Mouse (Mus musculus) lung, embryonic 16.5 days (tissue): ENCODE results near the gene Dscaml1. TPM values are rescaled to one million over a fixed set of nuclear protein-coding genes. Genes with fewer than 3 reads are reported as not detected.

Experiments
- ATAC-seq: fragments of 200-750 bp; cut with Nextera tagmentation; 2 replicates; pipeline ENCODE4 v1.8.0; 2017; ENCODE audit warnings: low read depth, mild to moderate bottlenecking, moderate library complexity
- H3K27ac ChIP-seq: fragments of 300-500 bp; sonication (generic); 2 replicates; pipeline ENCODE4 v1.5.1; 2014; ENCODE audit warnings: mild to moderate bottlenecking, control low read depth, low read length
- H3K27me3 ChIP-seq: fragments of 300-500 bp; sonication (generic); 2 replicates; pipeline ENCODE4 v1.6.1; 2014; ENCODE audit warnings: low read depth, low read length, mixed read lengths; ENCODE audit not compliant: control insufficient read depth, insufficient read depth
- H3K36me3 ChIP-seq: fragments of 300-500 bp; sonication (generic); 2 replicates; pipeline ENCODE4 v1.6.1; 2014; ENCODE audit warnings: low read length; ENCODE audit not compliant: control insufficient read depth, insufficient read depth
- H3K4me1 ChIP-seq: fragments of 300-500 bp; sonication (generic); replicated peaks from 2 replicates; pipeline ENCODE4 v1.6.1; 2014; ENCODE audit warnings: low read length, mixed read lengths; ENCODE audit not compliant: control insufficient read depth, insufficient read depth
- H3K4me2 ChIP-seq: fragments of 300-500 bp; sonication (generic); 2 replicates; pipeline ENCODE4 v1.6.1; 2014; ENCODE audit warnings: low read depth, low read length, control low read depth
- H3K4me3 ChIP-seq: fragments of 300-500 bp; sonication (generic); 2 replicates; pipeline ENCODE4 v1.5.1; 2014; ENCODE audit warnings: mild to moderate bottlenecking, low read length, control low read depth
- H3K9ac ChIP-seq: fragments of 300-500 bp; sonication (generic); 2 replicates; pipeline ENCODE4 v1.6.1; 2014; ENCODE audit warnings: low read length, control low read depth
- H3K9me3 ChIP-seq: fragments of 300-500 bp; sonication (generic); 2 replicates; pipeline ENCODE4 v1.6.1; 2016; ENCODE audit warnings: low read length; ENCODE audit not compliant: control insufficient read depth
- WGBS: fragments of 180-500 bp; shearing (Covaris S2); extraction: QIAGEN DNeasy Blood & Tissue Kit; methylation state at CpG from one replicate; pipeline ENCODE4 v1.1.7; 2014; 5-methylcytosine and 5-hydroxymethylcytosine counted together
- polyA plus RNA-seq: library from polyadenylated mRNA; unstranded; fragments of >200 nt; fragmentation: Nextera tagmentation; extraction: Ambion mirVana; gene quantifications from 2 replicates; pipeline ENCODE4 v1.2.1, GENCODE M21; 2015

The Dscaml1 gene
- polyA plus RNA-seq, 1 experiment from 2014 or later, result 0.18 TPM

- 34% methylated on average over 33 of the region's 33 CpGs for WGBS
- H3K36me3 ChIP-seq, result no peaks in the 10 kb centered on the region
- no peaks in the 10 kb centered on the region for H3K27me3 ChIP-seq
- peak overlapping the region; percentile 55 for H3K4me2 ChIP-seq
- H3K9ac ChIP-seq, result 0 out of 2 replicates have a peak overlapping the region, but pooled peaks have one; percentile 8
- 0 out of 2 replicates have a peak, but pooled peaks cover 4% of the 10 kb centered on the region for H3K4me1 ChIP-seq
- H3K9me3 ChIP-seq, result no peaks in the 10 kb centered on the region
- peak; percentile 76 for ATAC-seq
- peak overlapping the region; percentile 33 for H3K4me3 ChIP-seq
- no peak overlapping the region for H3K27ac ChIP-seq
Observed at GRCm38 (mm10) chr9:45407706-45408675, 18.4 kb upstream of the Dscaml1 start.

GRCm38 (mm10) chr9:45410193-45410592 is 16.2 kb upstream of the Dscaml1 start:
- Histone ChIP-seq H3K4me3 (no peak overlapping the region), H3K9ac (no peak overlapping the region), H3K4me1 (0 out of 2 replicates have a peak, but pooled peaks cover 4% of the 10 kb centered on the region), H3K36me3 (no peaks in the 10 kb centered on the region), H3K9me3 (no peaks in the 10 kb centered on the region), H3K27me3 (no peaks in the 10 kb centered on the region), H3K27ac (no peak overlapping the region), H3K4me2 (no peak overlapping the region)
- WGBS, result 53% methylated on average over 5 of the region's 5 CpGs
- ATAC-seq, result no peak

GRCm38 (mm10) chr9:45410614-45411013 is 15.8 kb upstream of the Dscaml1 start:
- WGBS, result 73% methylated on average over 2 of the region's 2 CpGs
- Histone ChIP-seq H3K9ac (no peak overlapping the region), H3K4me2 (no peak overlapping the region), H3K27me3 (no peaks in the 10 kb centered on the region), H3K4me1 (0 out of 2 replicates have a peak, but pooled peaks cover 4% of the 10 kb centered on the region), H3K9me3 (no peaks in the 10 kb centered on the region), H3K27ac (no peak overlapping the region), H3K36me3 (no peaks in the 10 kb centered on the region), H3K4me3 (no peak overlapping the region)
- ATAC-seq, result no peak

GRCm38 (mm10) chr9:45411111-45411510 is 15.3 kb upstream of the Dscaml1 start:
- WGBS, result 66% methylated on average over 3 of the region's 3 CpGs
- H3K9ac ChIP-seq, result no peak overlapping the region
- ATAC-seq, result no peak
- H3K4me1 ChIP-seq, result 0 out of 2 replicates have a peak, but pooled peaks cover 4% of the 10 kb centered on the region
- H3K4me3 ChIP-seq, result no peak overlapping the region
- H3K4me2 ChIP-seq, result no peak overlapping the region
- H3K27me3 ChIP-seq, result no peaks in the 10 kb centered on the region
- H3K9me3 ChIP-seq, result no peaks in the 10 kb centered on the region
- no peak overlapping the region for H3K27ac ChIP-seq
- no peaks in the 10 kb centered on the region for H3K36me3 ChIP-seq

- Histone ChIP-seq H3K4me3 (no peak overlapping the region), H3K36me3 (no peaks in the 10 kb centered on the region), H3K4me2 (peak overlapping the region; percentile 34), H3K27ac (no peak overlapping the region), H3K9ac (no peak overlapping the region), H3K27me3 (no peaks in the 10 kb centered on the region), H3K4me1 (0 out of 2 replicates have a peak, but pooled peaks cover 4% of the 10 kb centered on the region), H3K9me3 (no peaks in the 10 kb centered on the region)
- 18% methylated on average over 7 of the region's 7 CpGs for WGBS
- ATAC-seq, result 0 out of 2 replicates have a peak, but pooled peaks have one; percentile 30
Observed at GRCm38 (mm10) chr9:45411803-45412202, 14.6 kb upstream of the Dscaml1 start.

GRCm38 (mm10) chr9:45412287-45412686 is 14.1 kb upstream of the Dscaml1 start:
- peak; percentile 51 for ATAC-seq
- no peaks in the 10 kb centered on the region for H3K9me3 ChIP-seq
- H3K4me1 ChIP-seq, result 0 out of 2 replicates have a peak, but pooled peaks cover 4% of the 10 kb centered on the region
- H3K27ac ChIP-seq, result no peak overlapping the region
- no peaks in the 10 kb centered on the region for H3K36me3 ChIP-seq
- no peak overlapping the region for H3K4me3 ChIP-seq
- H3K4me2 ChIP-seq, result peak overlapping the region; percentile 34
- H3K9ac ChIP-seq, result no peak overlapping the region
- 7% methylated on average over 10 of the region's 10 CpGs for WGBS
- H3K27me3 ChIP-seq, result no peaks in the 10 kb centered on the region

- ATAC-seq, result no peak
- Histone ChIP-seq H3K36me3 (no peaks in the 10 kb centered on the region), H3K4me2 (no peak overlapping the region), H3K9me3 (no peaks in the 10 kb centered on the region), H3K4me3 (no peak overlapping the region), H3K27me3 (no peaks in the 10 kb centered on the region), H3K4me1 (0 out of 2 replicates have a peak, but pooled peaks cover 4% of the 10 kb centered on the region), H3K27ac (no peak overlapping the region), H3K9ac (no peak overlapping the region)
- 77% methylated on average over 4 of the region's 4 CpGs for WGBS
Observed at GRCm38 (mm10) chr9:45412700-45413477, 13.5 kb upstream of the Dscaml1 start.

GRCm38 (mm10) chr9:45413478-45414140 is 12.8 kb upstream of the Dscaml1 start:
- 55% methylated on average over 5 of the region's 5 CpGs for WGBS
- H3K27ac ChIP-seq, result no peak overlapping the region
- H3K4me1 ChIP-seq, result no peaks in the 10 kb centered on the region
- no peak overlapping the region for H3K4me3 ChIP-seq
- H3K9ac ChIP-seq, result no peak overlapping the region
- no peaks in the 10 kb centered on the region for H3K36me3 ChIP-seq
- no peak overlapping the region for H3K4me2 ChIP-seq
- no peaks in the 10 kb centered on the region for H3K9me3 ChIP-seq
- no peaks in the 10 kb centered on the region for H3K27me3 ChIP-seq
- ATAC-seq, result no peak
